Mouse (Mus musculus) limb, embryonic 11.5 days (tissue): ENCODE measurements at regions not wholly inside any gene's neighbourhood (a gene's known extent, or its start where the extent isn't known, plus 50 kb on each side); places are given as distances from the start of the nearest gene placed in this dataset.
A peak's percentile ranks its signal among the peaks of the same experiment; 100 is the strongest.

Experiments used
- ATAC-seq: fragments of 200-750 bp; cut with Nextera tagmentation; 2 replicates; pipeline ENCODE4 v1.8.0; 2017; ENCODE audit warnings: low read depth; ENCODE audit not compliant: insufficient number of reproducible peaks, low FRiP score, low TSS enrichment
- DNase-seq: peaks from one replicate; pipeline ENCODE4 v3.0.0-alpha.2; 2015; ENCODE audit warnings: low spot score
- H3K27ac ChIP-seq: fragments of 300-500 bp; sonication (generic); replicated peaks from 2 replicates; pipeline ENCODE4 v1.5.1; 2014; ENCODE audit warnings: low read depth, mild to moderate bottlenecking, low read length
- H3K27me3 ChIP-seq: fragments of 300-500 bp; sonication (generic); 2 replicates; pipeline ENCODE4 v1.6.1; 2014; ENCODE audit warnings: mild to moderate bottlenecking, low read length, mixed read lengths; ENCODE audit not compliant: control insufficient read depth, insufficient read depth
- H3K36me3 ChIP-seq: fragments of 300-500 bp; sonication (generic); 2 replicates; pipeline ENCODE4 v1.6.1; 2014; ENCODE audit warnings: mild to moderate bottlenecking, low read length, moderate library complexity, mixed read lengths; ENCODE audit not compliant: control insufficient read depth, insufficient read depth
- H3K4me1 ChIP-seq: fragments of 300-500 bp; sonication (generic); 2 replicates; pipeline ENCODE4 v1.6.1; 2014; ENCODE audit warnings: low read length, mixed read lengths; ENCODE audit not compliant: control insufficient read depth, insufficient read depth
- H3K4me2 ChIP-seq: fragments of 300-500 bp; sonication (generic); 2 replicates; pipeline ENCODE4 v1.6.1; 2014; ENCODE audit warnings: low read depth, mild to moderate bottlenecking, moderate library complexity; ENCODE audit not compliant: severe bottlenecking
- H3K4me3 ChIP-seq: fragments of 300-500 bp; sonication (generic); 2 replicates; pipeline ENCODE4 v1.5.1; 2014; ENCODE audit warnings: low read depth, low read length
- H3K9ac ChIP-seq: fragments of 300-500 bp; sonication (generic); 2 replicates; pipeline ENCODE4 v1.6.1; 2014; ENCODE audit warnings: mild to moderate bottlenecking, low read length
- H3K9me3 ChIP-seq: fragments of 300-500 bp; sonication (generic); 2 replicates; pipeline ENCODE4 v1.6.1; 2016; ENCODE audit warnings: low read length; ENCODE audit not compliant: control insufficient read depth
- WGBS: fragments of 180-500 bp; shearing (Covaris S2); extraction: QIAGEN DNeasy Blood & Tissue Kit; methylation state at CpG from one replicate; pipeline ENCODE4 v1.1.7; 2014; 5-methylcytosine and 5-hydroxymethylcytosine counted together

DNA sequence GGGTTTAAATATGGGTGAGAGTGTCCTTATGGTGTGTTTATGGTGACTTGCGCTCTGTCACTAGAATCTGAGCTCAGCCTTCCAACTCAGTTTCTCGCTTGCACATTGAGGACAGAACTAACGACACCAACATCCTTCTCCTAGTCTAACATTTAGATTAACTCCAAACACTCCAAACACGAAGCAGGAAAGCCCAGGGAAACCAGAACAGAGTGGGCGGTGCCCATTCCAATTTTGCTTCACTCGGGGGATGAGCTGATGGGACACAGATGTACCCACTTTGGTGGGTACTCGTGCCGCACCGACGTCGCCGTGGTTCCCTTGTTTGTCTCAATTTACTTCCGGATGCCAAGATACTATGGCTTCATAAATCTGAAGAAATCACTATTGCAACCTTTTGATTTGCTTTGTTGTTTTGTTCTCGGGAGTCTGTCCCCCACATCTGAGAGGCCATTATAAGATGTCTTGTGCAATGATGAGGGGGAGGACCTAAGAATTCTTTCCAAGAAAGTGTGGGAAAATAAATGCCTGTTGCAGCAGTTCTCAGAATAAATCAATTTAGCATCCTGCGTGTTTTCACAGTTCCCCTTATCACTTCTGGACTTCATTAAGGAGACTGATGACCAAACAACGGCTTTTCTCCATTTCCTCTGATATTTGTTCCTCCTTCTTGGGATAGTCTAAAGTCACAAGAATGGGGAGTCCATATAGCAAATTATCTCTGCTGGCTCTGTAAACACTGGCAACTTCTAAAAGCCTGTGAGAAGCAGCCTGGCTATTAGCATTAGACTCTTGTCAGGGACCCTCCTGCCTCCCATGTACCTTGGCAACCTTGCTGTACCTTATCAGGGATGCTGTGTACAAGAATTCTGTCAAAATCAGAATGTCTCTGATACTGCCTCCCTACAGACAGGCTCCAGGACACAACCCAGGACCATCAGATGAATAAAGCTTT, 96.2 kb upstream of the Klf9 start:
- no peaks in the 10 kb centered on the region for H3K27me3 ChIP-seq
- no peak overlapping the region for H3K27ac ChIP-seq
- no peaks in the 10 kb centered on the region for H3K4me1 ChIP-seq
- no peak for DNase-seq
- H3K36me3 ChIP-seq, result no peaks in the 10 kb centered on the region
- no peak overlapping the region for H3K9ac ChIP-seq
- ATAC-seq, result no peak
- no peaks in the 10 kb centered on the region for H3K9me3 ChIP-seq
- WGBS, result 72% methylated on average over 16 of the region's 16 CpGs
- no peak overlapping the region for H3K4me3 ChIP-seq
- H3K4me2 ChIP-seq, result no peak overlapping the region

- Histone ChIP-seq H3K4me3 (no peak overlapping the region), H3K36me3 (no peaks in the 10 kb centered on the region), H3K9me3 (no peaks in the 10 kb centered on the region), H3K27ac (no peak overlapping the region), H3K27me3 (no peaks in the 10 kb centered on the region), H3K4me2 (no peak overlapping the region), H3K9ac (no peak overlapping the region), H3K4me1 (no peaks in the 10 kb centered on the region)
- ATAC-seq (no peak), DNase-seq (no peak)
- 94% methylated on average over 4 of the region's 4 CpGs for WGBS
Observed at GRCm38 (mm10) chr19:23051456-23051855, 89.6 kb upstream of the Klf9 start.

GRCm38 (mm10) chr19:23054440-23054839, 86.6 kb upstream of the Klf9 start:
- WGBS, result 75% methylated on average over 4 of the region's 4 CpGs
- no peak overlapping the region for H3K27ac ChIP-seq
- peaks cover 5% of the 10 kb centered on the region; the same call in 1 of the 2 replicates for H3K4me1 ChIP-seq
- no peak for DNase-seq
- no peak overlapping the region for H3K4me3 ChIP-seq
- H3K9me3 ChIP-seq, result no peaks in the 10 kb centered on the region
- H3K9ac ChIP-seq, result no peak overlapping the region
- no peak overlapping the region for H3K4me2 ChIP-seq
- no peaks in the 10 kb centered on the region for H3K27me3 ChIP-seq
- H3K36me3 ChIP-seq, result no peaks in the 10 kb centered on the region
- ATAC-seq, result no peak

- Histone ChIP-seq H3K36me3 (no peaks in the 10 kb centered on the region), H3K4me2 (no peak overlapping the region; the same call in 1 of the 2 replicates), H3K4me3 (no peak overlapping the region), H3K9ac (no peak overlapping the region), H3K9me3 (no peaks in the 10 kb centered on the region), H3K27me3 (no peaks in the 10 kb centered on the region), H3K4me1 (peaks cover 5% of the 10 kb centered on the region; the same call in 1 of the 2 replicates), H3K27ac (no peak overlapping the region)
- 82% methylated on average over 5 of the region's 5 CpGs for WGBS
- no peak for DNase-seq
- no peak for ATAC-seq
Observed at GRCm38 (mm10) chr19:23055916-23056805, 84.9 kb upstream of the Klf9 start.

GRCm38 (mm10) chr19:23056851-23057707, 83.9 kb upstream of the Klf9 start:
- WGBS, result 1% methylated on average over 32 of the region's 32 CpGs
- no peaks in the 10 kb centered on the region for H3K9me3 ChIP-seq
- H3K4me3 ChIP-seq, result peak overlapping the region; percentile 21; the same call in 1 of the 2 replicates
- peaks cover 5% of the 10 kb centered on the region; the same call in 1 of the 2 replicates for H3K4me1 ChIP-seq
- ATAC-seq (peak; percentile 81), DNase-seq (peak; percentile 76)
- H3K9ac ChIP-seq, result peak overlapping the region; percentile 40
- no peak overlapping the region for H3K27ac ChIP-seq
- peak overlapping the region; percentile 54 for H3K4me2 ChIP-seq
- H3K27me3 ChIP-seq, result no peaks in the 10 kb centered on the region
- no peaks in the 10 kb centered on the region for H3K36me3 ChIP-seq

DNA sequence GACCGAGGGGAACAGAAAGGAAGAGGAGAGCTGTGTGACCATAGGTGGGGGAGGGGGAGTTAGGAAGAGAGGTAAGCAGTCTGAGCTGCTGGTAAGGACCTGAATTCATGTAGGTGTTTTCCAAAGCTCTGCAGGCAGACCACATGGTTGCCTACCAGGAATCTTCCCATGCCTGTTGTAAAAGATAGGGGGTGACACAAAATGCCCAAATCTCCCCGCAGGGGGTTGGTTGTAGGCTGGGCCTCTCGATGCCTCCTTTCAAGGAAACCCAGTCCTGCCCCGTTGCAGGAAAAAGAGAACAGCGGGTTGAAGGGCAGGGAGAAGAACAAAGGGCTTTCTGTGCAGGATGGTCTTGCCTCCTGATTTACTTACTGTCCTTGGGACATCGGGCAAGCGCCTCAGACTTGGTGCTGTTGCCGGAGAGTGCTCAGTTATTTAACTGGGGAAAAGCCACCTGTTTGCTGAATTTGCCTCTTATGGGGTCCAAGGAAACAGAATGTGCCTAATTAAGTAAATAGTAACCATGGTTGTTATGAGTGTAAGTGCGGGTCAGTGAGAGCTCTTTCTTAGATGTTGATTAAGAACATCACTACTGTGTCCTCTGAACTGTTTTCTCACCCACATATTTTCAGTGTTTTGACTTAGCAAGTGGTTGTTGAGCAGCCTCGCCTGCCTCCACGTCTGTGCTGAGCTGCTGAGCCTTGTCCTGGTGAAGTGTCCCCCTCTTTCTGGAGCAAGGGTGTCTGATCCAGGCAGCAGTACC, 83.1 kb upstream of the Klf9 start:
- ATAC-seq (peak; percentile 51; the same call in 1 of the 2 replicates), DNase-seq (peak; percentile 51)
- Histone ChIP-seq H3K27me3 (no peaks in the 10 kb centered on the region), H3K4me3 (peak overlapping the region; percentile 21; the same call in 1 of the 2 replicates), H3K27ac (no peak overlapping the region), H3K4me1 (peaks cover 5% of the 10 kb centered on the region; the same call in 1 of the 2 replicates), H3K9me3 (no peaks in the 10 kb centered on the region), H3K36me3 (no peaks in the 10 kb centered on the region), H3K9ac (0 out of 2 replicates have a peak overlapping the region, but pooled peaks have one; percentile 40), H3K4me2 (peak overlapping the region; percentile 54)
- 17% methylated on average over 11 of the region's 11 CpGs for WGBS

DNA sequence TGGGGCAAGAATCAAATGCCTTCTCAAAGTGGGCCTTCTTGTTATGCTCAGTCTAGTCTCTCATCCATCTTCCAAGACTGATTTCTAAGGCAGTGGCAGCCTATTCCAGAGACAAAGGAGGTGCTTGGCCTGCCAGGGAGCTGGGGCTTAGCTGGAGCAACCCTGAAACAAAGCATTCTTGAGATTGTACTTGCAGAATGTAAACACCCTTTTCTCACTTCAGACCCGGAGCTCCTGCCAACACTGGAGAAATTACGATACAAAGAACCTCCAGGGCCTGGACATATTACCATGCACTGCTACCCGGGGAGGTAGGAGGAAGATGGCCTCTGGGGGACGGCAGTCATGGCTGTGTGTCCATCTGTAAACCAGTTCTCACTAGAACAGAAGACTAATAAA, 82.5 kb upstream of the Klf9 start:
- Histone ChIP-seq H3K4me2 (no peak overlapping the region), H3K4me1 (peaks cover 5% of the 10 kb centered on the region; the same call in 1 of the 2 replicates), H3K36me3 (no peaks in the 10 kb centered on the region), H3K4me3 (no peak overlapping the region), H3K27me3 (no peaks in the 10 kb centered on the region), H3K27ac (no peak overlapping the region), H3K9me3 (no peaks in the 10 kb centered on the region), H3K9ac (no peak overlapping the region)
- ATAC-seq (no peak), DNase-seq (no peak)
- 53% methylated on average over 4 of the region's 4 CpGs for WGBS
